Mouse (Mus musculus): Measurements from ENCODE around the gene Cux2. TPM values are rescaled to one million over a fixed set of nuclear protein-coding genes. Genes with fewer than 3 reads are reported as not detected.

The Cux2 gene
- polyA plus RNA-seq, 1 experiment, result 0.62 TPM

DNA sequence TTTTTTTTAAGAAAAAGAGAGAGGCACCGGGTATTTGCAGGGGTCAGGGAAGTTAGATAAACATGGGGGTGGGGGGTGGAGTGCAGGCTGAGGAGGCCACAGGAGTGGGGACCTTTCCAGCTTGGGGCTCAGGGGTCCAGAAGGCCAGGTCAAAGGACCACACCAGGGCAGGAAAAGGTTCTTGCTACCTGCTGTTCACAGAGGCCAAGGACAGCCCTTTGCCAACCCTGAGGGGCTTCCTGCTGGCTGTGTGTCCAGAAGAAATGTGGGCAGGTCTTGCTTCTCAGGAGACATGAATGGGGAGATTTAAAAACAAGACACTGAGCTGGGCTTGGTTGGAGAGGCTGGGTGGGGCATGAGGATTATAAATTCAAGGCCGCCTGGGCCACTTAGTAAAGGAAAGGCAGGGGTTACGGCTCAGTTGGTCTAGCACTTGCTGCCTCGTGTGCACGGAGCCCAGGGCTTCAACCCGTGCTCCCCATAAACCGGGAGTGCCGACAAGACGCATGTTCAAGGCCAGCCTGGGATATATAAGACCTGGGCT, 160.0 kb downstream of the Cux2 start:
- no peaks in the 10 kb centered on the region for H3K79me2 ChIP-seq (ENCODE audit: control insufficient read depth, insufficient read depth)
- H3ac ChIP-seq (ENCODE audit: control insufficient read depth, insufficient read length), result no peak overlapping the region
- no peak overlapping the region for H3K4me2 ChIP-seq (ENCODE audit: low read depth)
- TF ChIP-seq TCF3 (IDR thresholded peaks at IDR 0.05; ENCODE audit: insufficient read length, low read depth), result no peak
- TF ChIP-seq MYOG (IDR thresholded peaks at IDR 0.05; ENCODE audit: control insufficient read depth in 1 of 3, insufficient read depth in 1 of 3, insufficient read length in 2 of 3, low read depth in 2 of 3), result no peak
- no peak for TF ChIP-seq MYOD1 (IDR thresholded peaks at IDR 0.05; ENCODE audit: control insufficient read depth in 1 of 3, insufficient read length in 2 of 3, low read depth in 2 of 3)
- TF ChIP-seq CEBPB (IDR thresholded peaks at IDR 0.05; ENCODE audit: insufficient read depth, poor library complexity, severe bottlenecking), result no peak
- no peak for TF ChIP-seq POLR2A (IDR thresholded peaks at IDR 0.05; ENCODE audit: insufficient read length, low read depth)
- TF ChIP-seq POLR2AphosphoS2 (IDR thresholded peaks at IDR 0.05; ENCODE audit: insufficient read length, low read depth), result no peak
- TF ChIP-seq REST (IDR thresholded peaks at IDR 0.05; ENCODE audit: insufficient read depth, insufficient read length), result no peak
- TF ChIP-seq SRF (IDR thresholded peaks at IDR 0.05; ENCODE audit: control insufficient read depth, insufficient read length, low read depth), result no peak
- no peak for TF ChIP-seq USF1 (IDR thresholded peaks at IDR 0.05; ENCODE audit: low read depth)
- TF ChIP-seq TCF12 (IDR thresholded peaks at IDR 0.05; ENCODE audit: insufficient read depth, poor library complexity, severe bottlenecking), result no peak
- TF ChIP-seq MAX (IDR thresholded peaks at IDR 0.05; ENCODE audit: low read depth), result no peak
- no peak for TF ChIP-seq E2F4 (IDR thresholded peaks at IDR 0.05; ENCODE audit: insufficient read depth)
- no peak overlapping the region for H3K4me3 ChIP-seq
- no peaks in the 10 kb centered on the region for H3K36me3 ChIP-seq (ENCODE audit: control insufficient read depth, insufficient read depth)
- H3K27me3 ChIP-seq (ENCODE audit: control insufficient read depth, insufficient read depth, insufficient read length), result peaks cover 77% of the 10 kb centered on the region

DNA sequence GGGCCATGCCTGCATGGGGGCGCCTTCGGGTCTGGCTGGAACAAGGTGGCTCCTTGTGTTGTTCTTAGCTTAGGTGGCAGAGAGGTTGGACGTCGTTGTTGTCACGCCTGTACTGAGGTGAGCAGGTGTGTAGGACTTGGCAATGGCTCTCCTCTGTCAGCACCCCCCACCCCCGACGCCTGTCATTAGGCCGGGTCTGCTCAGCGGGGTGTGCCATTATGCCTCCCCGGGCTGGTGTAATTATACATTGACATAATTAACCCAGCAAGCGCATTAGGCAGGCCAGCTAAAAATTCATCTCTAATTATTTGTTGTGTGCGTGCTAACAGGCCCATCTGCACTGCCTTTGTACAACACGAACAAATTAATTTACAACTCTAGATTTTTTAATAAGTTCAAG, 160.5 kb downstream of the Cux2 start:
- no peak overlapping the region for H3K4me2 ChIP-seq (ENCODE audit: low read depth)
- H3K36me3 ChIP-seq (ENCODE audit: control insufficient read depth, insufficient read depth), result no peaks in the 10 kb centered on the region
- H3ac ChIP-seq (ENCODE audit: control insufficient read depth, insufficient read length), result no peak overlapping the region
- H3K79me2 ChIP-seq (ENCODE audit: control insufficient read depth, insufficient read depth), result no peaks in the 10 kb centered on the region
- peaks cover 77% of the 10 kb centered on the region for H3K27me3 ChIP-seq (ENCODE audit: control insufficient read depth, insufficient read depth, insufficient read length)
- no peak overlapping the region for H3K4me3 ChIP-seq
- TF ChIP-seq MYOG (IDR thresholded peaks at IDR 0.05; ENCODE audit: control insufficient read depth in 1 of 3, insufficient read depth in 1 of 3, insufficient read length in 2 of 3, low read depth in 2 of 3) (no peak), TCF12 (IDR thresholded peaks at IDR 0.05; ENCODE audit: insufficient read depth, poor library complexity, severe bottlenecking) (no peak), SRF (IDR thresholded peaks at IDR 0.05; ENCODE audit: control insufficient read depth, insufficient read length, low read depth) (no peak), REST (IDR thresholded peaks at IDR 0.05; ENCODE audit: insufficient read depth, insufficient read length) (no peak), POLR2AphosphoS2 (IDR thresholded peaks at IDR 0.05; ENCODE audit: insufficient read length, low read depth) (no peak), USF1 (IDR thresholded peaks at IDR 0.05; ENCODE audit: low read depth) (no peak), TCF3 (IDR thresholded peaks at IDR 0.05; ENCODE audit: insufficient read length, low read depth) (no peak), POLR2A (IDR thresholded peaks at IDR 0.05; ENCODE audit: insufficient read length, low read depth) (no peak), MYOD1 (IDR thresholded peaks at IDR 0.05; ENCODE audit: control insufficient read depth in 1 of 3, insufficient read length in 2 of 3, low read depth in 2 of 3) (no peak), CEBPB (IDR thresholded peaks at IDR 0.05; ENCODE audit: insufficient read depth, poor library complexity, severe bottlenecking) (no peak), MAX (IDR thresholded peaks at IDR 0.05; ENCODE audit: low read depth) (no peak), E2F4 (IDR thresholded peaks at IDR 0.05; ENCODE audit: insufficient read depth) (no peak)

DNA sequence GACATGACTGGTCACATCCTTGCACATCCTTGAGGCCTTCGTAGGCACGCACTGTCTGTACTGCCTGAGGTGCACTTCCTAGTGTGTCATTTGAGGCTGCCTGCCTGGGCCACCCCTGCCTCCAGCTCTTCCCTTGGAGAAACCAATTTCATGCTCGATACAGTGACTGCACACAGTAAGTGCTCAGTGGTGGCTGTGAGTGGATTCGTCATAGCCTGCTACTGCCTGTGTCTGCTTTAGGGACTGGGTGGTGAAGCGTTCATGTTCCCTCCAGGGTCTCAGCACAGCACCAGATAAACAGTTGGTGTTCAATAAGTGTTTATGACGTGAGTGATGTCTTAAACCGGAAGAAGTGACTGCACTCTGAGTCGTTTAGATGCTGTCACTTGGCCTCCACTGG, 166.5 kb downstream of the Cux2 start:
- no peak overlapping the region for H3ac ChIP-seq (ENCODE audit: control insufficient read depth, insufficient read length)
- H3K4me3 ChIP-seq, result no peak overlapping the region
- no peaks in the 10 kb centered on the region for H3K36me3 ChIP-seq (ENCODE audit: control insufficient read depth, insufficient read depth)
- no peaks in the 10 kb centered on the region for H3K79me2 ChIP-seq (ENCODE audit: control insufficient read depth, insufficient read depth)
- H3K4me2 ChIP-seq (ENCODE audit: low read depth), result no peak overlapping the region
- peaks cover 77% of the 10 kb centered on the region for H3K27me3 ChIP-seq (ENCODE audit: control insufficient read depth, insufficient read depth, insufficient read length)
- TF ChIP-seq POLR2AphosphoS2 (IDR thresholded peaks at IDR 0.05; ENCODE audit: insufficient read length, low read depth) (no peak), CEBPB (IDR thresholded peaks at IDR 0.05; ENCODE audit: insufficient read depth, poor library complexity, severe bottlenecking) (no peak), SRF (IDR thresholded peaks at IDR 0.05; ENCODE audit: control insufficient read depth, insufficient read length, low read depth) (no peak), TCF3 (IDR thresholded peaks at IDR 0.05; ENCODE audit: insufficient read length, low read depth) (no peak), MAX (IDR thresholded peaks at IDR 0.05; ENCODE audit: low read depth) (no peak), USF1 (IDR thresholded peaks at IDR 0.05; ENCODE audit: low read depth) (no peak), REST (IDR thresholded peaks at IDR 0.05; ENCODE audit: insufficient read depth, insufficient read length) (no peak), POLR2A (IDR thresholded peaks at IDR 0.05; ENCODE audit: insufficient read length, low read depth) (no peak), TCF12 (IDR thresholded peaks at IDR 0.05; ENCODE audit: insufficient read depth, poor library complexity, severe bottlenecking) (no peak)

DNA sequence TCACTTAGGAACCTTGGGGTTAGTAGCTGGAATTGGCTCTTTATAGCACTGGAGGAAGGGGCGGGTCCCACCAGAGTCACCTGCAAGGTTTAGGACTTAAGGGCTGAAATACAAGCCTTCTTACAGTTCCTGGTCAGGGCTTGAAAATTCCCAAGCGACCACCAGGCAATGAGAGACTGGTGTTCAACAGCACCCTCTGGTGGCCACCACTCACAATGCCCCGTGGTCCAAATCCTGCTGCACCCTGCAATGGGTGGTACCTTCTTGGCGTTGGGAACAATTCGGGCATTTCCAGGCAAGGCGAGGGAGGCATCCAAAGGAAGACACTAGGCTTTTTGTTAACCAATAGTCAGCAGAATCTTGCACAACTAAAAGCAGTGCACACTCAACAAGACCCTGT, 170.7 kb downstream of the Cux2 start:
- no peaks in the 10 kb centered on the region for H3K79me2 ChIP-seq (ENCODE audit: control insufficient read depth, insufficient read depth)
- H3ac ChIP-seq (ENCODE audit: control insufficient read depth, insufficient read length), result no peak overlapping the region
- peaks cover 80% of the 10 kb centered on the region for H3K27me3 ChIP-seq (ENCODE audit: control insufficient read depth, insufficient read depth, insufficient read length)
- no peak overlapping the region for H3K4me3 ChIP-seq
- no peak overlapping the region for H3K4me2 ChIP-seq (ENCODE audit: low read depth)
- no peak for TF ChIP-seq USF1 (IDR thresholded peaks at IDR 0.05; ENCODE audit: low read depth)
- TF ChIP-seq POLR2AphosphoS2 (IDR thresholded peaks at IDR 0.05; ENCODE audit: insufficient read length, low read depth), result no peak
- TF ChIP-seq MYOD1 (IDR thresholded peaks at IDR 0.05; ENCODE audit: control insufficient read depth in 1 of 3, insufficient read length in 2 of 3, low read depth in 2 of 3), result no peak
- TF ChIP-seq MYOG (IDR thresholded peaks at IDR 0.05; ENCODE audit: control insufficient read depth in 1 of 3, insufficient read depth in 1 of 3, insufficient read length in 2 of 3, low read depth in 2 of 3), result no peak
- TF ChIP-seq MAX (IDR thresholded peaks at IDR 0.05; ENCODE audit: low read depth), result no peak
- TF ChIP-seq SRF (IDR thresholded peaks at IDR 0.05; ENCODE audit: control insufficient read depth, insufficient read length, low read depth), result no peak
- no peak for TF ChIP-seq E2F4 (IDR thresholded peaks at IDR 0.05; ENCODE audit: insufficient read depth)
- H3K36me3 ChIP-seq (ENCODE audit: control insufficient read depth, insufficient read depth), result no peaks in the 10 kb centered on the region

DNA sequence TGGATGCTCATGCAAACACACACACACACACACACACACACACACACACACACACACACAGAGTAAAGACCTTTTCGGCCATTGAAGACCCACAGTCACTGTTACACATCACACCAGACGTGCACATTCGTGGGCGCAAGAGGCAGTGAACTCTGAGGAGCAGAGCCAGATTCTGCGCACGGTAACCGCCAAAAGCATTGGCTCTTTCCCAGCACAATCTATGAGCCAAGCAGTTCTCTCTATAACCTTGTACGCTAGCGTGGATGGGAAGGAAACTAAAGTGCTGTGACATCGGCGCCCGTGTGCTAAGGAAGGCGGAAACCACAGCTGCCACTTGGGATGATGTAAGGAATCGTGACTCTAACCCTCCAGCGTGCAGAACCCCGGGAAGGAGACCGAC, 171.2 kb downstream of the Cux2 start:
- Histone ChIP-seq H3K4me2 (ENCODE audit: low read depth) (no peak overlapping the region), H3K36me3 (ENCODE audit: control insufficient read depth, insufficient read depth) (no peaks in the 10 kb centered on the region), H3ac (ENCODE audit: control insufficient read depth, insufficient read length) (no peak overlapping the region), H3K79me2 (ENCODE audit: control insufficient read depth, insufficient read depth) (no peaks in the 10 kb centered on the region), H3K27me3 (ENCODE audit: control insufficient read depth, insufficient read depth, insufficient read length) (peaks cover 80% of the 10 kb centered on the region), H3K4me3 (no peak overlapping the region)
- no peak for TF ChIP-seq POLR2A (IDR thresholded peaks at IDR 0.05; ENCODE audit: insufficient read length, low read depth)
- no peak for TF ChIP-seq E2F4 (IDR thresholded peaks at IDR 0.05; ENCODE audit: insufficient read depth)
- TF ChIP-seq MYOG (IDR thresholded peaks at IDR 0.05; ENCODE audit: control insufficient read depth in 1 of 3, insufficient read depth in 1 of 3, insufficient read length in 2 of 3, low read depth in 2 of 3), result no peak
- TF ChIP-seq REST (IDR thresholded peaks at IDR 0.05; ENCODE audit: insufficient read depth, insufficient read length), result no peak
- no peak for TF ChIP-seq CEBPB (IDR thresholded peaks at IDR 0.05; ENCODE audit: insufficient read depth, poor library complexity, severe bottlenecking)
- TF ChIP-seq USF1 (IDR thresholded peaks at IDR 0.05; ENCODE audit: low read depth), result no peak
- no peak for TF ChIP-seq TCF3 (IDR thresholded peaks at IDR 0.05; ENCODE audit: insufficient read length, low read depth)

All from myocyte (in vitro differentiated cells).